ENCODE assay signal across 13 mouse cellular contexts in genomic region chr5:81843798-81844197, GRCm38 (mm10).
A peak's percentile ranks its signal among the peaks of the same experiment; 100 is the strongest.
DNase-seq lines count a peak whose midpoint lies in the region; TF ChIP-seq lines count a peak whose summit lies in the region.
"Had no signal": no experiment of that assay in that cellular context is flagged by ENCODE, and none has a peak within 500 bp of the region (broad histone marks: within the 10 kb centered on the region; RNA-seq: fewer than 3 reads in every experiment).

No protein-coding gene starts in this region.

- H3K4me2 ChIP-seq in CH12.LX (ENCODE audit: insufficient read depth, low read depth, poor library complexity, severe bottlenecking), result peak overlapping the region; percentile 78
- H3K4me2 ChIP-seq in myocyte (ENCODE audit: low read depth), result peak overlapping the region; percentile 59
- H3K4me2 ChIP-seq: liver, embryonic 13.5 days had no signal

- H3K27ac ChIP-seq in layer of hippocampus, adult 2 months, result peak overlapping the region; percentile 65
- H3K27ac ChIP-seq in CH12.LX (ENCODE audit: insufficient read depth, low read depth), result no peak overlapping the region
- H3K27ac ChIP-seq: gastrocnemius, adult 2 months; liver, embryonic 13.5 days had no signal

- DNase-seq in layer of hippocampus, adult 2 months (ENCODE audit: low spot score in 2 of 2), result peak in 1 of 2 experiments; percentile 36
- no peak for DNase-seq in layer of hippocampus, postnatal 25 days (ENCODE audit: extremely low spot score in 1 of 2, low spot score in 1 of 2)
- DNase-seq in CH12.LX (ENCODE audit: extremely low read depth), result peak; percentile 82
- DNase-seq in brain, adult 2 months (ENCODE audit: low read depth, low spot score), result peak; percentile 54
- no peak for DNase-seq in gastrocnemius, postnatal 14 days
- DNase-seq in adrenal gland, adult 8-10 months, result no peak
- DNase-seq: cerebellum, adult 8-10 months; embryo, embryonic 11 days; gastrocnemius, adult 2 months; kidney, adult 11 months; liver, embryonic 13.5 days; lung, postnatal 36 days had no signal

- in situ Hi-C loops in CH12.LX (cut with MboI; ENCODE audit: low pct_ligation_motif_present, low pct_unique_long_range_greater_than_20kb, low sequenced_read_pairs), result no loop called here

- H3K27me3 ChIP-seq in CH12.LX (replicated peaks), result no peaks in the 10 kb centered on the region
- H3K27me3 ChIP-seq in myocyte (ENCODE audit: control insufficient read depth, insufficient read depth, insufficient read length), result no peaks in the 10 kb centered on the region
- H3K27me3 ChIP-seq: liver, embryonic 13.5 days had no signal

- no peak overlapping the region for H3K9ac ChIP-seq in CH12.LX (ENCODE audit: insufficient read depth, low read depth)
- H3K9ac ChIP-seq: liver, embryonic 13.5 days had no signal

- H3K4me1 ChIP-seq in CH12.LX (ENCODE audit: control insufficient read depth in 1 of 2, insufficient read depth in 2 of 2), result peaks cover 0 to 18% of the 10 kb centered on the region in 2 experiments; a peak in 2 of 4 replicates
- H3K4me1 ChIP-seq: liver, embryonic 13.5 days had no signal

- dilution Hi-C loops in CH12.LX (cut with MboI; ENCODE audit: extremely low pct_ligation_motif_present, extremely low pct_unique_long_range_greater_than_20kb, low sequenced_read_pairs), result no loop called here

- no peak overlapping the region for H3ac ChIP-seq in myocyte (ENCODE audit: control insufficient read depth, insufficient read length)

- TF ChIP-seq POLR2A in CH12.LX (IDR thresholded peaks at IDR 0.05; ENCODE audit: low read depth, low read length), result no peak
- TF ChIP-seq POLR2A in myocyte (IDR thresholded peaks at IDR 0.05; ENCODE audit: insufficient read length, low read depth), result no peak

- no peak for TF ChIP-seq RAD21 in CH12.LX (IDR thresholded peaks at IDR 0.05; ENCODE audit: low read depth, low read length)

- no peaks in the 10 kb centered on the region for H3K36me3 ChIP-seq in CH12.LX (replicated peaks in 1 of 2; ENCODE audit: control insufficient read depth in 1 of 2, insufficient read depth in 1 of 2, low read length in 1 of 2)
- H3K36me3 ChIP-seq in myocyte (ENCODE audit: control insufficient read depth, insufficient read depth), result no peaks in the 10 kb centered on the region
- H3K36me3 ChIP-seq: liver, embryonic 13.5 days had no signal

- TF ChIP-seq CTCF in layer of hippocampus, adult 2 months (conservative IDR thresholded peaks at IDR 0.05), result no peak
- TF ChIP-seq CTCF in CH12.LX (conservative IDR thresholded peaks at IDR 0.05 in 1 of 2, IDR thresholded peaks at IDR 0.05 in 1 of 2; ENCODE audit: low read depth in 2 of 2, low read length in 2 of 2), result no peak

- intact Hi-C loops in gastrocnemius, postnatal 14 days (cut with DNase I; ENCODE audit: low total_unique reads), result no loop called here

- no peaks in the 10 kb centered on the region for H3K79me2 ChIP-seq in CH12.LX (replicated peaks; ENCODE audit: control insufficient read depth, extremely low read depth, insufficient read depth, poor library complexity, severe bottlenecking)
- H3K79me2 ChIP-seq in myocyte (ENCODE audit: control insufficient read depth, insufficient read depth), result no peaks in the 10 kb centered on the region

- no peak overlapping the region for H3K4me3 ChIP-seq in layer of hippocampus, adult 2 months
- no peak overlapping the region for H3K4me3 ChIP-seq in CH12.LX (replicated peaks in 1 of 3; ENCODE audit: low read depth in 2 of 3, low read length in 2 of 3, poor library complexity in 1 of 3)
- no peak overlapping the region for H3K4me3 ChIP-seq in myocyte
- H3K4me3 ChIP-seq: gastrocnemius, adult 2 months; liver, embryonic 13.5 days had no signal

- TF ChIP-seq EP300 in CH12.LX (IDR thresholded peaks at IDR 0.05; ENCODE audit: low read length), result peak; percentile 45; the same call in 1 of the 2 replicates

- no peaks in the 10 kb centered on the region for H3K9me3 ChIP-seq in CH12.LX (replicated peaks; ENCODE audit: low read length)
- H3K9me3 ChIP-seq: liver, embryonic 13.5 days had no signal

TF ChIP-seq in CH12.LX, 34 proteins besides CTCF, POLR2A, EP300 and RAD21:
- TF ChIP-seq MEF2A (IDR thresholded peaks at IDR 0.05; ENCODE audit: borderline replicate concordance, low read depth, low read length) (peak; percentile 74), ETS1 (conservative IDR thresholded peaks at IDR 0.05; ENCODE audit: low read depth, low read length) (peak; percentile 60), GABPA (IDR thresholded peaks at IDR 0.05; ENCODE audit: insufficient replicate concordance, low read depth, low read length) (no peak), JUN (IDR thresholded peaks at IDR 0.05; ENCODE audit: insufficient read depth, low read depth, low read length) (peak; percentile 41; the same call in 1 of the 2 replicates), IRF4 (IDR thresholded peaks at IDR 0.05; ENCODE audit: low read depth, low read length) (no peak), BHLHE40 (IDR thresholded peaks at IDR 0.05; ENCODE audit: low read depth, low read length) (peak; percentile 37; the same call in 1 of the 2 replicates), MAFK (IDR thresholded peaks at IDR 0.05; ENCODE audit: insufficient replicate concordance, low read length) (peak; percentile 29; the same call in 1 of the 2 replicates), ZNF384 (IDR thresholded peaks at IDR 0.05; ENCODE audit: low read depth, low read length) (no peak), SIN3A (IDR thresholded peaks at IDR 0.05; ENCODE audit: low read length) (no peak; the same call in 1 of the 2 replicates)
TF ChIP-seq in CH12.LX: peak in this region for 5.

TF ChIP-seq in myocyte, 11 proteins besides CTCF, POLR2A, EP300 and RAD21:
- TF ChIP-seq POLR2AphosphoS2 (IDR thresholded peaks at IDR 0.05; ENCODE audit: insufficient read length, low read depth) (no peak), REST (IDR thresholded peaks at IDR 0.05; ENCODE audit: insufficient read depth, insufficient read length) (no peak), USF1 (IDR thresholded peaks at IDR 0.05; ENCODE audit: low read depth) (no peak), MYOG (IDR thresholded peaks at IDR 0.05; ENCODE audit: control insufficient read depth in 1 of 3, insufficient read depth in 1 of 3, insufficient read length in 2 of 3, low read depth in 2 of 3) (no peak), CEBPB (IDR thresholded peaks at IDR 0.05; ENCODE audit: insufficient read depth, poor library complexity, severe bottlenecking) (no peak), SRF (IDR thresholded peaks at IDR 0.05; ENCODE audit: control insufficient read depth, insufficient read length, low read depth) (no peak), TCF12 (IDR thresholded peaks at IDR 0.05; ENCODE audit: insufficient read depth, poor library complexity, severe bottlenecking) (no peak), MYOD1 (IDR thresholded peaks at IDR 0.05; ENCODE audit: control insufficient read depth in 1 of 3, insufficient read length in 2 of 3, low read depth in 2 of 3) (no peak), MAX (IDR thresholded peaks at IDR 0.05; ENCODE audit: low read depth) (no peak), TCF3 (IDR thresholded peaks at IDR 0.05; ENCODE audit: insufficient read length, low read depth) (no peak), E2F4 (IDR thresholded peaks at IDR 0.05; ENCODE audit: insufficient read depth) (no peak)

Comparison
In these comparisons a context has a peak if more than half of its experiments do, and no peak if none do; other contexts are left out.
1. DNase-seq: peak in CH12.LX (single experiment) and brain, adult 2 months (single experiment); none in layer of hippocampus, postnatal 25 days (0 of 2), gastrocnemius, postnatal 14 days (single experiment) and adrenal gland, adult 8-10 months (single experiment).